Mouse (Mus musculus) heart, embryonic 11.5 days (tissue): ENCODE results near the gene Ccdc155. TPM values are rescaled to one million over a fixed set of nuclear protein-coding genes. Genes with fewer than 3 reads are reported as not detected.

Source experiments
- ATAC-seq: fragments of 200-750 bp; cut with Nextera tagmentation; replicated peaks from 2 replicates; pipeline ENCODE4 v1.8.0; 2017; ENCODE audit warnings: moderate library complexity; ENCODE audit not compliant: insufficient number of reproducible peaks, low FRiP score, low TSS enrichment
- H3K27ac ChIP-seq: fragments of 300-500 bp; sonication (generic); 2 replicates; pipeline ENCODE4 v1.5.1; 2014; ENCODE audit warnings: mild to moderate bottlenecking, low read depth, low read length
- H3K27me3 ChIP-seq: fragments of 300-500 bp; sonication (generic); 2 replicates; pipeline ENCODE4 v1.6.1; 2014; ENCODE audit warnings: mild to moderate bottlenecking, low read length, mixed read lengths; ENCODE audit not compliant: control insufficient read depth, insufficient read depth
- H3K36me3 ChIP-seq: fragments of 300-500 bp; sonication (generic); 2 replicates; pipeline ENCODE4 v1.6.1; 2014; ENCODE audit warnings: mild to moderate bottlenecking, low read length, moderate library complexity, mixed read lengths; ENCODE audit not compliant: control insufficient read depth, insufficient read depth
- H3K4me1 ChIP-seq: fragments of 300-500 bp; sonication (generic); 2 replicates; pipeline ENCODE4 v1.6.1; 2014; ENCODE audit warnings: low read length; ENCODE audit not compliant: control insufficient read depth, insufficient read depth
- H3K4me2 ChIP-seq: fragments of 300-500 bp; sonication (generic); 2 replicates; pipeline ENCODE4 v1.6.1; 2014; ENCODE audit warnings: mild to moderate bottlenecking, moderate library complexity
- H3K4me3 ChIP-seq: fragments of 300-500 bp; sonication (generic); 2 replicates; pipeline ENCODE4 v1.5.1; 2014; ENCODE audit warnings: low read depth, low read length
- H3K9ac ChIP-seq: fragments of 300-500 bp; sonication (generic); 2 replicates; pipeline ENCODE4 v1.6.1; 2014; ENCODE audit warnings: mild to moderate bottlenecking, low read depth, low read length, moderate library complexity
- H3K9me3 ChIP-seq: fragments of 300-500 bp; sonication (generic); replicated peaks from 2 replicates; pipeline ENCODE4 v1.6.1; 2016; ENCODE audit warnings: low read length; ENCODE audit not compliant: control insufficient read depth
- WGBS: fragments of 180-500 bp; shearing (Covaris S2); extraction: QIAGEN DNeasy Blood & Tissue Kit; methylation state at CpG from one replicate; pipeline ENCODE4 v1.1.7; 2014; ENCODE audit not compliant: insufficient replicate concordance; 5-methylcytosine and 5-hydroxymethylcytosine counted together
- polyA plus RNA-seq: library from polyadenylated mRNA; unstranded; fragments of >200 nt; fragmentation: Nextera tagmentation; extraction: Ambion mirVana; gene quantifications from 2 replicates; pipeline ENCODE4 v1.2.1, GENCODE M21; 2014

The Ccdc155 gene
- polyA plus RNA-seq, 1 experiment from 2014 or later, result 0.70 TPM

- Histone ChIP-seq H3K27me3 (peaks cover 40% of the 10 kb centered on the region), H3K9me3 (no peaks in the 10 kb centered on the region), H3K27ac (no peak overlapping the region), H3K9ac (no peak overlapping the region), H3K4me3 (no peak overlapping the region), H3K36me3 (no peaks in the 10 kb centered on the region), H3K4me1 (peaks cover 13% of the 10 kb centered on the region), H3K4me2 (no peak overlapping the region)
- WGBS, result 55% methylated on average over 2 of the region's 2 CpGs
- ATAC-seq, result no peak
These were observed 13.5 kb downstream of the Ccdc155 start for GRCm38 (mm10) chr7:45191161-45191560.

- H3K9ac ChIP-seq, result no peak overlapping the region
- H3K27me3 ChIP-seq, result peaks cover 50% of the 10 kb centered on the region
- no peak overlapping the region for H3K4me2 ChIP-seq
- H3K4me1 ChIP-seq, result peaks cover 10% of the 10 kb centered on the region; the same call in 1 of the 2 replicates
- ATAC-seq, result no peak
- H3K9me3 ChIP-seq, result no peaks in the 10 kb centered on the region
- H3K27ac ChIP-seq, result no peak overlapping the region
- no peaks in the 10 kb centered on the region for H3K36me3 ChIP-seq
- 88% methylated on average over 6 of the region's 6 CpGs for WGBS
- H3K4me3 ChIP-seq, result no peak overlapping the region
These were observed 14.5 kb downstream of the Ccdc155 start for GRCm38 (mm10) chr7:45190186-45190585.

- peaks cover 56% of the 10 kb centered on the region for H3K27me3 ChIP-seq
- H3K9me3 ChIP-seq, result no peaks in the 10 kb centered on the region
- 47% methylated on average over 16 of the region's 16 CpGs for WGBS
- no peak overlapping the region for H3K4me3 ChIP-seq
- no peak overlapping the region for H3K4me2 ChIP-seq
- H3K36me3 ChIP-seq, result no peaks in the 10 kb centered on the region
- ATAC-seq, result no peak
- H3K4me1 ChIP-seq, result 0 out of 2 replicates have a peak, but pooled peaks cover 7% of the 10 kb centered on the region
- H3K9ac ChIP-seq, result no peak overlapping the region
- H3K27ac ChIP-seq, result no peak overlapping the region
These were observed 15.1 kb downstream of the Ccdc155 start for GRCm38 (mm10) chr7:45189600-45189999.

- H3K4me2 ChIP-seq, result no peak overlapping the region
- no peak overlapping the region for H3K4me3 ChIP-seq
- no peak overlapping the region for H3K9ac ChIP-seq
- ATAC-seq, result no peak
- H3K27me3 ChIP-seq, result peaks cover 81% of the 10 kb centered on the region
- WGBS, result 72% methylated on average over 7 of the region's 7 CpGs
- no peaks in the 10 kb centered on the region for H3K9me3 ChIP-seq
- H3K27ac ChIP-seq, result no peak overlapping the region
- no peaks in the 10 kb centered on the region for H3K36me3 ChIP-seq
- peaks cover 12% of the 10 kb centered on the region; the same call in 1 of the 2 replicates for H3K4me1 ChIP-seq
These were observed 18.8 kb downstream of the Ccdc155 start for GRCm38 (mm10) chr7:45185921-45186320.

- H3K27me3 ChIP-seq, result peaks cover 90% of the 10 kb centered on the region
- no peak overlapping the region for H3K9ac ChIP-seq
- H3K4me1 ChIP-seq, result peaks cover 14% of the 10 kb centered on the region; the same call in 1 of the 2 replicates
- no peak for ATAC-seq
- H3K36me3 ChIP-seq, result no peaks in the 10 kb centered on the region
- H3K27ac ChIP-seq, result no peak overlapping the region
- H3K4me2 ChIP-seq, result no peak overlapping the region
- 59% methylated on average over 7 of the region's 7 CpGs for WGBS
- H3K4me3 ChIP-seq, result no peak overlapping the region
- H3K9me3 ChIP-seq, result no peaks in the 10 kb centered on the region
These were observed 21.0 kb downstream of the Ccdc155 start for GRCm38 (mm10) chr7:45183672-45184071.

GRCm38 (mm10) chr7:45182606-45183005 lies 22.1 kb downstream of the Ccdc155 start:
- H3K27ac ChIP-seq, result no peak overlapping the region
- H3K27me3 ChIP-seq, result peaks cover 96% of the 10 kb centered on the region
- no peaks in the 10 kb centered on the region for H3K9me3 ChIP-seq
- WGBS, result 16% methylated on average over 11 of the region's 11 CpGs
- no peak overlapping the region for H3K9ac ChIP-seq
- peaks cover 14% of the 10 kb centered on the region; the same call in 1 of the 2 replicates for H3K4me1 ChIP-seq
- H3K36me3 ChIP-seq, result no peaks in the 10 kb centered on the region
- H3K4me3 ChIP-seq, result peak overlapping the region; percentile 33
- peak overlapping the region; percentile 68 for H3K4me2 ChIP-seq
- no peak for ATAC-seq

- no peak overlapping the region for H3K27ac ChIP-seq
- H3K4me2 ChIP-seq, result peak overlapping the region; percentile 68
- H3K4me3 ChIP-seq, result peak overlapping the region; percentile 33
- H3K9ac ChIP-seq, result no peak overlapping the region
- peaks cover 14% of the 10 kb centered on the region; the same call in 1 of the 2 replicates for H3K4me1 ChIP-seq
- no peaks in the 10 kb centered on the region for H3K36me3 ChIP-seq
- under 1% methylated on average over 34 of the region's 34 CpGs for WGBS
- no peaks in the 10 kb centered on the region for H3K9me3 ChIP-seq
- H3K27me3 ChIP-seq, result peaks cover 98% of the 10 kb centered on the region
- ATAC-seq, result peak; percentile 77
These were observed 22.5 kb downstream of the Ccdc155 start for GRCm38 (mm10) chr7:45182199-45182601.

- H3K27me3 ChIP-seq, result peaks cover 99% of the 10 kb centered on the region
- no peak for ATAC-seq
- peaks cover 17% of the 10 kb centered on the region; the same call in 1 of the 2 replicates for H3K4me1 ChIP-seq
- no peaks in the 10 kb centered on the region for H3K9me3 ChIP-seq
- H3K27ac ChIP-seq, result no peak overlapping the region
- WGBS, result 5% methylated on average over 35 of the region's 35 CpGs
- H3K4me2 ChIP-seq, result peak overlapping the region; percentile 68
- H3K4me3 ChIP-seq, result peak overlapping the region; percentile 32
- H3K9ac ChIP-seq, result no peak overlapping the region
- H3K36me3 ChIP-seq, result no peaks in the 10 kb centered on the region
These were observed 23.2 kb downstream of the Ccdc155 start for GRCm38 (mm10) chr7:45181540-45181939.

GRCm38 (mm10) chr7:45180896-45181477 lies 23.7 kb downstream of the Ccdc155 start, which contains the start of gene Pth2:
Gene Pth2 (plus strand): TSS chr7:45180995.
- no peak for ATAC-seq
- 27% methylated on average over 19 of the region's 20 CpGs for WGBS
- peak within 1 kb of the TSS; percentile 32 for H3K4me3 ChIP-seq

More at GRCm38 (mm10) chr7:45180896-45181477, 23.7 kb downstream of the Ccdc155 start, which contains the start of gene Pth2:
- Histone ChIP-seq H3K27me3 (peaks cover 99% of the 10 kb centered on the region), H3K36me3 (no peaks in the 10 kb centered on the region), H3K9me3 (no peaks in the 10 kb centered on the region), H3K4me2 (peak within 1 kb of the TSS; percentile 68), H3K9ac (no peak within 1 kb of the TSS), H3K4me1 (peaks cover 17% of the 10 kb centered on the region; the same call in 1 of the 2 replicates), H3K27ac (no peak within 1 kb of the TSS)
